Mouse (Mus musculus): ENCODE data around the gene Sox5.

Sox5 gene

DNA sequence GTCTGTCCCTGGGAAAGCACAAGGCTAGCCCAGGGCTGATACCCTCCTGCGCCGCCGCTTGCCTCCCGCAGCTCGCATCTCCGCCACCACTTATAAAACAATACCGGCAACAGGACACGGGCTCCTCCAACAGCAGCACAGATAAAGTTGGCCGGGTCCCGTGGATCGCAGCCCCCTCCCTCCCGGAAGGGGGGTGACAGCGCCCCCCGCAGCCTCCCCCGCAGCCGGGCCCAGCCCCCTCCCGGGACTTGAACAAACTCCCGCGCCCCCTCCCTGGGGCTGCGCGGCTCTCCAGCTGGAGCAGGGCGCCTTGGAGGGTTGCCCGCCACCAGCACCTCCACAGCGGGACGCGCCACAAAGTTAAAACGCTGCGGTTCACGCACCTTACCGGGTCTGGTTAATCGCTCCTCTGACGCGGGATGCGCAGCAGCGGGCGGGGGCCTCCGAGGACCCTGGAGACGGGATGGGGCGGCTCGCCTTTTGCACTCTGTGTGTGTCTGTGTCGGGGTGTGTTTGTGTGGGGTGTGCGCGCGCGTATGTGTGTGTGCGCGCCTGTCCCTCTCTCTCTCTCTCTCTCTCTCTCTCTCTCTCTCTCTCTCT lies at the start of gene Sox5:
Gene Sox5, minus strand, starts transcription at position 547 of the 600 bp plus-strand sequence.
- peak; percentile 73 to 85 for DNase-seq

DNA sequence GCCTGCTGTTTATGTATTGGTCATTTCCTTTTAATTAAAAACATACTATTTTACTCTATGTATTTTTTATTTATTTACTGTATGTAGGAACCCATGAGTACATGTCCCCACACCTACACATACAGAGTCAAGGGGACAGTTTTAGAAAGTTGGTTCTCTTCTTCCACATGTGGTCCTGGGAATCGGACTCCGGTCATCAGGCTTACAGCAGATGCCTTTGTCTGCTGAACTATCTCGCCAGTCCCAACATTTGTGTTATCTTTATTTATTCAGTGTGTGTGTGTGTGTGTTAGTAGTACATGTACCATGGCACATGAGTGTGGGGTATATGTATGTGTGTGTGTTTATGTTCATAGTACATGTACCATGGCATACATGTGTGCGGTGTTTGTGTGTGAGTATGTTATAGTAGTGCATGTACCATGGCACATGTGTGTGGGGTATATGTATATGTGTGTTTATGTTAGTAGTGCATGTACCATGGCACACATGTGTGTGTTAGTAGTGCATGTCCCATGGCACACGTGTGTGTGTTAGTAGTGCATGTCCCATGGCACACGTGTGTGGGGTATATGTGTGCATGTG lies 43.3 kb upstream of the Sox5 start:
- no peak for DNase-seq

GRCm38 (mm10) chr6:144824153-144824552 lies 42.4 kb upstream of the Sox5 start:
- no peak for DNase-seq

- DNase-seq = peak; percentile 30 to 31
These were observed 40.8 kb upstream of the Sox5 start for GRCm38 (mm10) chr6:144822594-144822993.

DNA sequence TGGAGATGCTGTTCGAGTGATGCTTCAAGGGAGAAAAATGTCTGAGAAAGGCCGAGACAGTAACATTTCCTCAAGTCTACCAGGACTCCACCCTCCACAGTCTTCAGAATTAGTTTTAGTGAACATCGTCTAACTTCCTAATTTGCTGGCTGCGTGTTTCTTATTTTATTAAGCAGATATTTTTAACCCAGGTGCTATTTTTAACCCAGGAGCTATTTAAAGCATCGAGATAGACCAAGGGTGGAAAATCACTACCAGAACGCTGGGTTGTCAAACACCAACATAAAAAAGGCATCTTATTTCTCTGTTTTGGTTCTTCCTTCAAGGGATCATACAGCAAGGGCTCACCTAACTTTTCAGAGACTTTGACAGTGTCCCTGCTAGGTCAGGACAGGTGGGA lies 39.2 kb upstream of the Sox5 start:
- no peak for DNase-seq

DNA sequence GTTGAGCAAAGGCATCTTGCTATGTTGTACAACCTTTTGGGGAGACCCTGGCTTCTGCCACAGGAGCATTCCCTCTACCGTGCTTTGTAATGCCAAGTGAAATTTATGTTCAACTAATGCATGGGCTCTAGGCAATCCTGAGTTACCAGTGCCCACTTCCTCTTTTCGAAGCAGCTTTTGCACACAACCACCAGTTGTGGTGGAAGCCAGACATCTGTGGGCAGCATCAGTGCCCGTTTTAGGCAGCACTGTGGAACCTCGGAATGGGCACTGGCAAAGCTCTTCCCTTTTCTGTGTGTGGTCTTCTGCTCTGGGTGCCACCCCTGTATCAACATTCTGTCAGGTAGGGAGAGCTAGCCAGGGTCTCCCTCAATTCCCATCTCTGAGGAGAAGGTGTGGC lies 36.2 kb upstream of the Sox5 start:
- DNase-seq = peak in 1 of 2 experiments; percentile 18

DNA sequence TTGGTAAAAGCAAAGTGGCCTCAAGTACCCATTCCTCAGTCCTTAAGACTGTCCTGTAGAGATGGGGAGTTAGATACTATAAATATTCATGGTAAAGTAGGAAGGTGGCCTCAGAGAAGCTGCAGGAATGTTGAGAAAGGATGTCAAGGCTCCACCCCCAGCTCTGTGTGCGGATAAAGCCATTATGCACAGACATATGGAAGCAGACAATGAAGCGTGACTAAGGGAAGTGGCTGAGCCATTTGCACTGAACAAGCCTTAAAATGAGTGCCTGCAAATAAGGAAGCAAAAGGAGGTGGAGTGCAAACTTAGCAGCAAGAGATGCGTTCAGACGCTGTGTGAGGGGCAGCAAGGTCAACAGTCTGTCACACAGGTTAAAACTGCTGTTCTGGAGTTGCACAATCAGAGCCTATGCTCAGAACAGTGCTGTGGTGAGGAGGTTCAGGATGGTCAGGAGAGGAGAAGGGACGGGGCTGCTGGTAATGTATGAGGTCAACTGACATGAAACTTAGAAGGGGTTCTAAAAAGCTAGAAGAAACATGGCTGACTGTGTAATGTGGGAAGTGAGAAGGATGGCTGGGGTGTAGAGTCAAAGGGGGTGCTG lies 35.7 kb upstream of the Sox5 start:
- no peak for DNase-seq

DNA sequence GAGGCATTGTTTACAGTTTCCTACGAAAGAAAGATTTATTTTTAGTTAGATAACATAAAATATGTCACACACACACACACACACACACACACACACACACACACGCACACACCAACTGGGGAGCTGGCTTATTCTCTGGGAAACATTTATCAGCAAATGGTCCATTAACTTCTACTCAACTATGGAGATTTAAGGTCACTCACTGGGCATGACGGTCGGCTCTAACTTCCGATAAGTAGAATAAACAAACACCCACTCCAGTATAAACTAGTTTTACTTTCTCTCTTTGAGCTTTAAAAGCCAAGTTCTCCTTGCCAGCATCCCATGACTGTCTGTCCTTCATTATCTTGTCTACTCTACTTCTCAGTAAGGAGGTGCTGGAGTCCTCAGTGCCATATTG lies 33.8 kb upstream of the Sox5 start:
- DNase-seq = no peak

GRCm38 (mm10) chr6:144814931-144815364 lies 33.2 kb upstream of the Sox5 start:
- DNase-seq = peak in 1 of 2 experiments; percentile 46

DNA sequence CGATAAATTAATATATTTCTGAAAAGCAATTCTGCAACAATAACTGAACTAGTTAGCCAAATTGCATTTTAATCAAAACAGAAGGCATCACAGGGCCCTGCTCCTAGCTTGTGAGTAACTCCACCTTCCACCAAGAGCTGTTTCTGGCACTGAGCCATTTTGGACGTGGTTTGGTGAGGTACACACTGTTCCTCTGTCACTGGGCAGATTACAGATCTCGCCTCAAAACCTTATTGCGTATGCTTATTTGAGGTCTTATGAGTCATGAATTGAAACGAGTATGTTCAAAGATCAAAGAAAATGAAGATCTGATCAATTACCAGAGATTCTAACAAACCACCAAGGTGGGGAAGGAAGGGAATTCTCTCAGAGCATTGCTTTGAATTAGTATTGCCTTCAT lies 22.5 kb upstream of the Sox5 start:
- no peak for DNase-seq

- DNase-seq = no peak
These were observed 21.3 kb upstream of the Sox5 start for GRCm38 (mm10) chr6:144803063-144803462.

GRCm38 (mm10) chr6:144794356-144794755 lies 12.6 kb upstream of the Sox5 start:
- DNase-seq = no peak

GRCm38 (mm10) chr6:144792871-144793270 lies 11.1 kb upstream of the Sox5 start:
- no peak for DNase-seq

DNA sequence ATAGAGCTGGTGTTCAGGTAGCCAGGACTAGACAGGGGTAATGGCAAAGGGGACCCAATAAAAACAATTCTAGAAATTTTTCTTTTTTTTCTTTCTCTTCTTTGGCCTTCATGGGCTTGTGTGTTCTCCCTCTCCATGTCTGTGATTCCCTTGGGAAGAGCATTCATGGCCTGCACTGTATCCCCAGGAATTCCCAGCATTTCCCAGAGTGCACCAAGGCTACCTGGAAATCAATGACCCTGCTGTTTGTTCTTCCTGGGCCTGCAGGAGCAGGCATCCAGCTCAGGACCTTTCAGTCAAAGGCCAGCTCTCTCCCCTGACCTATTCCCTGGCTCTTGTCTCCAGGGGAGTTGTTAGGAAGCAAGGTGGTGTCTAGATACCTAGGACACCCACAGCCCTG lies 1.5 kb upstream of the Sox5 start:
- DNase-seq = no peak

DNA sequence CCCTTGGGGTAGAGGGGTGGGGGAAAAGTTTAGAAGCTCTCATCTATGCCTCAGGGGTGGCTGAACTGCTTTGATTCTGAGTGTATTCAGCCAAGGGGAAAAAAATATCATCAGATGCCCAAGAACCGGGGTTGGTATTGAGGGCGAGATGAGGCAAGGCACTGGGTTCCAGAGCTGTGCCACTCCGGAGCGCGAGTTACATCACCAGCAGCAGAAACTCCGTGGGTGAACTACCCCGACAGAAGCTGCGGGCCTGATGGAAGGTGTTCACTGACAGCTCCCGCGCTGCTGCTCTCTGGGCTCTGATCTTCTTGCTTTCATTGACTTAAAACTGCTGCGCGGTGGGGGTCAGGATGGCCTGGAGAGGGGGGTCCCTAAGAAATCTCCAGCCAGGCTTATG lies 1.1 kb upstream of the Sox5 start:
- peak in 1 of 2 experiments; percentile 28 for DNase-seq

DNA sequence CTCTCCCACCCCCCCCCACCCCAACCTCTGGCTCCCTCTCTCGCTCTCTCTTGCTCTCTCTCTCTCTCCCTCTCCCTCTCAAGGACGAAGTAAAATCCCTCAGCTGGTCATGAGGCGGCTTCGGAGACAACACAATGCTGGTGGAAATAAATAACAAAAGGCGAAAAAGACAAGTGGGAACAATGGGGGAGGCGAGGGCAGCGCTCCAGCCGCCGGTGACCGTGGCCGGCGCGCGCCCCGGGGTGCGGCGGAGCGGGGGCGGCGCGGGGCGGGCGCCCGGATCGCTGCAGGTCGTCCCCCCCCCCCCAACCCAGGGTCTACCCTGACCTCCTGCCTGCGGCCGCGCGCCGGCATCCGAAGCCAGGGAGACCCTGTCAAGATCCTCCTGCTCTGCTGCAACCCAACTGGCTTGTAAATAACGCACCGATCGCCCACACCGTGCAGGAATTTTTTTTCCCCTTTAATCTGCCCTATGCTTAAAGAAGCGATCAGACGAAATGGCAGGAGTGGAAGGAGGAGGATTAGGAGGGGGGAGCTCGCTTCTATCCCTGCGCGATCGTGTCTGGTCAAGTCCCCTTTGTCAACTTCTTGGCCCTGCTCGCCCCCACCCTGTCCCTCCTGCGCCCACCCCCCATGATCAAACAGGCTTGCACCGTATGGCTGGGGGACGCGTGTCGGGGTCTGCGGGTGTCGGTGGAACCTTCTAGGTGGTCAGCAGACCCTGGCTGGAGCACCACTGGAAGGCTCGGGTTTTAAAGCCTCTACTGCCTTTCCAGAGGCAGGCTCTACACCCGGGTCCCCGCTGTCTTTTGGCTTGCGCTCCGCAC lies 467 bp upstream of the Sox5 start:
- peak; percentile 30 to 41 for DNase-seq

DNA sequence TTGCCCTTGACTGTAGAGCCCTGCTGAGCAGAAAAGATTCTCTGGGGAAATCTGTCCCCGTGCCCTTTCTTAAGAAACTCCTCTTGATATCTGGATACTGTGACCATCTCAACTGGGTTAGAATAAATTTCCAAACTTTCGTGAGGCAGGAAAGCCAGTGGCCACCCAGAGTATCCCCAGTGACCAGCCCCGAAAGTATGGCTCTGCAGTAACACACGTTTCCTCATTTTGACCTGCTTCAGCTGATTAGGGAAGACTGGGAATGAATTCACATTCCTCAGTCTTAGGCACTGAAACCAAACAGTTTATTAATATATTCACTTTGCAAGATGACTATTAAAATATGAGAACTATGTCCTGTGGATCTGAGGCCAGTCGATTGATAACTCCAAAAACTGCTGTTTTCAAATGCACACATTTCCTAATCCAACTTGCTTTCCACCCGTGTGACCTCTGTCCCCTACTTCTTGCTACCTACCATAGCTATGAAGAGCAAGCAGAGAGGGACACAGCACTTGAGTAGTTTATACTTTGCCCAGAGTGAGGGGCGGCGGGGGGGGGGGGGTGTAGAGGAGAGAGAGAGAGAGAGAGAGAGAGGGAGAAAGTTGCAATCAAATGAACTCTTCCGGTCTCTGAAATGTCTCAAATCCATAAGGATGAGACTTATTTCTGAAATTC lies 1.0 kb downstream of the Sox5 start:
- DNase-seq = peak in 1 of 2 experiments; percentile 6

GRCm38 (mm10) chr6:144779945-144780607 lies 1.7 kb downstream of the Sox5 start:
- DNase-seq = no peak

GRCm38 (mm10) chr6:144777356-144778035 lies 4.3 kb downstream of the Sox5 start:
- DNase-seq = no peak

DNA sequence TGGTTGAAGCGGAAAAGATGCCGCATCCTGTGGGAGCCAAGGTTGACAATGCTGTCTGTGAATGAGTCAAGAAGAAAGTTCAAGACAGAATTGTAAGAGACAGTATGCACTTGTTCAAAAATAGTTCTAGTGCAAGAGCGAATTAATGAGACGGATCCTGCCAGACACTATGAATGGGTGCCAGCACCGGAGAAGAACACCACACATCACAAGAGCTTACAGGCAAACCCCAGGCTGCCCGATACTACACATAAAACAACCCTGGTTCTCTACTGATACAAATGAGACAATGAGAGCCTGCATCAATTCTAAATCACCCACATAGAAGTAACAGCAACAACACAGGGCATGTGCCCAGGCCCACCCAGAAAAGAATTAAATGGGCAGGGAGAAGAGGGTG lies 8.0 kb downstream of the Sox5 start:
- no peak for DNase-seq

GRCm38 (mm10) chr6:144772985-144773384 lies 8.8 kb downstream of the Sox5 start:
- DNase-seq = no peak
